Mouse (Mus musculus): ENCODE data around the gene Dennd2a. TPM values are rescaled to one million over a fixed set of nuclear protein-coding genes. Genes with fewer than 3 reads are reported as not detected.

Dennd2a gene
- polyA plus RNA-seq, 1 experiment from 2014 or later: 49.3 TPM

GRCm38 (mm10) chr6:39562166-39563015, 4.7 kb upstream of the Dennd2a start:
- Histone ChIP-seq H3K9ac (ENCODE audit: low read length) (no peak overlapping the region), H3K27ac (ENCODE audit: low read depth, low read length) (no peak overlapping the region), H3K27me3 (ENCODE audit: control insufficient read depth, insufficient read depth, low read length) (no peaks in the 10 kb centered on the region), H3K4me1 (ENCODE audit: control insufficient read depth, insufficient read depth, low read length) (peaks cover 11% of the 10 kb centered on the region), H3K36me3 (ENCODE audit: control insufficient read depth, insufficient read depth, low read length) (no peaks in the 10 kb centered on the region; the same call in 1 of the 2 replicates), H3K4me3 (ENCODE audit: low read depth, low read length) (no peak overlapping the region), H3K9me3 (ENCODE audit: control insufficient read depth, low read length) (no peaks in the 10 kb centered on the region), H3K4me2 (no peak overlapping the region; the same call in 1 of the 2 replicates)
- 18% methylated on average over 23 of the region's 23 CpGs for WGBS
- ATAC-seq (ENCODE audit: low FRiP score) (peak; percentile 28; the same call in 1 of the 2 replicates), DNase-seq (ENCODE audit: low spot score, missing footprints) (peak; percentile 98)

GRCm38 (mm10) chr6:39559276-39559939, 1.7 kb upstream of the Dennd2a start:
- Histone ChIP-seq H3K4me1 (ENCODE audit: control insufficient read depth, insufficient read depth, low read length) (peaks cover 28% of the 10 kb centered on the region), H3K27me3 (ENCODE audit: control insufficient read depth, insufficient read depth, low read length) (no peaks in the 10 kb centered on the region), H3K4me3 (ENCODE audit: low read depth, low read length) (no peak overlapping the region), H3K9ac (ENCODE audit: low read length) (no peak overlapping the region), H3K4me2 (no peak overlapping the region), H3K9me3 (ENCODE audit: control insufficient read depth, low read length) (no peaks in the 10 kb centered on the region), H3K27ac (ENCODE audit: low read depth, low read length) (peak overlapping the region; percentile 30; the same call in 1 of the 2 replicates), H3K36me3 (ENCODE audit: control insufficient read depth, insufficient read depth, low read length) (no peaks in the 10 kb centered on the region; the same call in 1 of the 2 replicates)
- WGBS: 54% methylated on average over 6 of the region's 6 CpGs
- DNase-seq (ENCODE audit: low spot score, missing footprints) (no peak), ATAC-seq (ENCODE audit: low FRiP score) (no peak)

- H3K4me3 ChIP-seq (ENCODE audit: low read depth, low read length): peak overlapping the region; percentile 83
- peak; percentile 76 for ATAC-seq (ENCODE audit: low FRiP score)
- no peaks in the 10 kb centered on the region; the same call in 1 of the 2 replicates for H3K36me3 ChIP-seq (ENCODE audit: control insufficient read depth, insufficient read depth, low read length)
- peak overlapping the region; percentile 84 for H3K27ac ChIP-seq (ENCODE audit: low read depth, low read length)
- H3K9ac ChIP-seq (ENCODE audit: low read length): peak overlapping the region; percentile 95
- peak overlapping the region; percentile 66 for H3K4me2 ChIP-seq
- no peaks in the 10 kb centered on the region for H3K27me3 ChIP-seq (ENCODE audit: control insufficient read depth, insufficient read depth, low read length)
- H3K9me3 ChIP-seq (ENCODE audit: control insufficient read depth, low read length): no peaks in the 10 kb centered on the region
- peaks cover 34% of the 10 kb centered on the region for H3K4me1 ChIP-seq (ENCODE audit: control insufficient read depth, insufficient read depth, low read length)
- WGBS: under 1% methylated on average over 50 of the region's 54 CpGs
- peak; percentile 95 for DNase-seq (ENCODE audit: low spot score, missing footprints)
Observed at GRCm38 (mm10) chr6:39556900-39557659, 587 bp downstream of the Dennd2a start.

GRCm38 (mm10) chr6:39555648-39555945, 2.1 kb downstream of the Dennd2a start:
- H3K4me2 ChIP-seq: peak overlapping the region; percentile 66
- H3K4me1 ChIP-seq (ENCODE audit: control insufficient read depth, insufficient read depth, low read length): peaks cover 36% of the 10 kb centered on the region
- H3K36me3 ChIP-seq (ENCODE audit: control insufficient read depth, insufficient read depth, low read length): no peaks in the 10 kb centered on the region; the same call in 1 of the 2 replicates
- DNase-seq (ENCODE audit: low spot score, missing footprints): no peak
- 84% methylated on average over 2 of the region's 2 CpGs for WGBS
- H3K9me3 ChIP-seq (ENCODE audit: control insufficient read depth, low read length): no peaks in the 10 kb centered on the region
- ATAC-seq (ENCODE audit: low FRiP score): no peak
- no peak overlapping the region for H3K27ac ChIP-seq (ENCODE audit: low read depth, low read length)
- H3K27me3 ChIP-seq (ENCODE audit: control insufficient read depth, insufficient read depth, low read length): no peaks in the 10 kb centered on the region
- H3K9ac ChIP-seq (ENCODE audit: low read length): peak overlapping the region; percentile 95; the same call in 1 of the 2 replicates
- peak overlapping the region; percentile 83 for H3K4me3 ChIP-seq (ENCODE audit: low read depth, low read length)

GRCm38 (mm10) chr6:39554888-39555647, 2.6 kb downstream of the Dennd2a start:
- Histone ChIP-seq H3K27ac (ENCODE audit: low read depth, low read length) (no peak overlapping the region), H3K4me3 (ENCODE audit: low read depth, low read length) (peak overlapping the region; percentile 83), H3K36me3 (ENCODE audit: control insufficient read depth, insufficient read depth, low read length) (no peaks in the 10 kb centered on the region; the same call in 1 of the 2 replicates), H3K9ac (ENCODE audit: low read length) (peak overlapping the region; percentile 95; the same call in 1 of the 2 replicates), H3K4me1 (ENCODE audit: control insufficient read depth, insufficient read depth, low read length) (peaks cover 36% of the 10 kb centered on the region), H3K4me2 (peak overlapping the region; percentile 66), H3K9me3 (ENCODE audit: control insufficient read depth, low read length) (no peaks in the 10 kb centered on the region), H3K27me3 (ENCODE audit: control insufficient read depth, insufficient read depth, low read length) (no peaks in the 10 kb centered on the region)
- WGBS: 66% methylated on average over 12 of the region's 12 CpGs
- DNase-seq (ENCODE audit: low spot score, missing footprints) (no peak), ATAC-seq (ENCODE audit: low FRiP score) (no peak)

- H3K4me3 ChIP-seq (ENCODE audit: low read depth, low read length): no peak overlapping the region
- peak overlapping the region; percentile 22; the same call in 1 of the 2 replicates for H3K27ac ChIP-seq (ENCODE audit: low read depth, low read length)
- no peaks in the 10 kb centered on the region for H3K27me3 ChIP-seq (ENCODE audit: control insufficient read depth, insufficient read depth, low read length)
- WGBS: 59% methylated on average over 8 of the region's 8 CpGs
- H3K4me1 ChIP-seq (ENCODE audit: control insufficient read depth, insufficient read depth, low read length): peaks cover 28% of the 10 kb centered on the region
- no peaks in the 10 kb centered on the region for H3K36me3 ChIP-seq (ENCODE audit: control insufficient read depth, insufficient read depth, low read length)
- DNase-seq (ENCODE audit: low spot score, missing footprints): no peak
- H3K9me3 ChIP-seq (ENCODE audit: control insufficient read depth, low read length): no peaks in the 10 kb centered on the region
- no peak for ATAC-seq (ENCODE audit: low FRiP score)
- no peak overlapping the region for H3K4me2 ChIP-seq
- no peak overlapping the region for H3K9ac ChIP-seq (ENCODE audit: low read length)
Observed at GRCm38 (mm10) chr6:39551981-39552636, 5.6 kb downstream of the Dennd2a start.

GRCm38 (mm10) chr6:39548030-39548429, 9.6 kb downstream of the Dennd2a start:
- Histone ChIP-seq H3K27me3 (ENCODE audit: control insufficient read depth, insufficient read depth, low read length) (no peaks in the 10 kb centered on the region), H3K27ac (ENCODE audit: low read depth, low read length) (no peak overlapping the region), H3K9me3 (ENCODE audit: control insufficient read depth, low read length) (no peaks in the 10 kb centered on the region), H3K4me3 (ENCODE audit: low read depth, low read length) (no peak overlapping the region), H3K4me2 (no peak overlapping the region), H3K36me3 (ENCODE audit: control insufficient read depth, insufficient read depth, low read length) (no peaks in the 10 kb centered on the region), H3K4me1 (ENCODE audit: control insufficient read depth, insufficient read depth, low read length) (peaks cover 39% of the 10 kb centered on the region), H3K9ac (ENCODE audit: low read length) (no peak overlapping the region)
- ATAC-seq (ENCODE audit: low FRiP score): no peak
- DNase-seq (ENCODE audit: low spot score, missing footprints): no peak
- 83% methylated on average over 5 of the region's 5 CpGs for WGBS

- Histone ChIP-seq H3K4me1 (ENCODE audit: control insufficient read depth, insufficient read depth, low read length) (peaks cover 45% of the 10 kb centered on the region), H3K36me3 (ENCODE audit: control insufficient read depth, insufficient read depth, low read length) (no peaks in the 10 kb centered on the region), H3K4me3 (ENCODE audit: low read depth, low read length) (no peak overlapping the region), H3K4me2 (no peak overlapping the region), H3K27me3 (ENCODE audit: control insufficient read depth, insufficient read depth, low read length) (no peaks in the 10 kb centered on the region), H3K9ac (ENCODE audit: low read length) (no peak overlapping the region), H3K9me3 (ENCODE audit: control insufficient read depth, low read length) (no peaks in the 10 kb centered on the region), H3K27ac (ENCODE audit: low read depth, low read length) (no peak overlapping the region)
- DNase-seq (ENCODE audit: low spot score, missing footprints) (no peak), ATAC-seq (ENCODE audit: low FRiP score) (no peak)
- WGBS: 89% methylated on average over 7 of the region's 7 CpGs
Observed at GRCm38 (mm10) chr6:39545474-39545873, 12.2 kb downstream of the Dennd2a start.
